Mouse (Mus musculus) cerebellum, postnatal 14 days (tissue): Measurements from ENCODE around the gene Tmem69.

Experiments used
- DNase-seq, 2 experiments: peaks; one replicate each; pipeline ENCODE4 v3.0.0; 2021; ENCODE audit warnings: mixed read lengths in 2 of 2

The Tmem69 gene

DNA sequence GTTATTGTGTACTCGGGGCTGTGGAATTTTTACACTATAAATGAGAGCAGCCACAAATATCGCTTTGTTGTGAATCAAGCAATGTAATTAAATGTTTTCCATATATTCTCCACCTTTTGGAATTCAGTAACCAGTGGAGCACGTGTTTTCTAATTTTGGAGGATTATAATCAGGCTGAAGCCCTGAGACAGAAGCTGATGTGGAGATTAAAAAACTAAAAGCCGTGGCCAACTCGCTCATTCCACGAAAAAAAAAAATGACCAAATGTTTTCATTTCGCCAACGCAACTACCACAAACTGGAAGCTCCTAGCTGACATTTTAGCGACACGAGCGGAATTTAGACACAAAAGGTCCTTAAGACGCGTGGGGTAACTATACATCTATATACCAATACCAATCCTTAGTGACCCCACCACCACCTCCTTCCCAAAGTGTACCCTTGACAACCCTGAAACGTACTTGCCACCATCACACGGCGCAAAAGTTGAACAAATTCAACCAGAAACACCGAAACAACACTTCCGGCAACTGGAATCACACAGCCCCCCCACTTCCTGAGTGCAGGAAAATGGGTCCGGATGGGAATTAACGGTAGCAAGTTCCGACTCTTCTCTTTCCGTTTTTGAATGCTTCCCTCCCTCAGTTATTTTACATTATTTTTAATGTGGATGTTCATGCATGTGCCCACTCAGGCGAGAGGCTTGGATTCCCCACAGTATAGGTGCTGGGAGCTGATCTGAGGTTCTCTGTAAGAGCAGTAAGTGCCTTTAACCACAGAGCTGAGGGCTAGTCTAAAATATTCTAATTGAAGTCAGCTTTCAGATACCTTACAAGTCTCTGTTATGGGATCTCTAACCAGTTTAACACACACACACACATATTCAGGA is at the start of gene Tmem69:
Tmem69 (minus strand) TSS at position 524 of the 888 bp plus-strand sequence.
- peak; percentile 86 to 87 for DNase-seq

DNA sequence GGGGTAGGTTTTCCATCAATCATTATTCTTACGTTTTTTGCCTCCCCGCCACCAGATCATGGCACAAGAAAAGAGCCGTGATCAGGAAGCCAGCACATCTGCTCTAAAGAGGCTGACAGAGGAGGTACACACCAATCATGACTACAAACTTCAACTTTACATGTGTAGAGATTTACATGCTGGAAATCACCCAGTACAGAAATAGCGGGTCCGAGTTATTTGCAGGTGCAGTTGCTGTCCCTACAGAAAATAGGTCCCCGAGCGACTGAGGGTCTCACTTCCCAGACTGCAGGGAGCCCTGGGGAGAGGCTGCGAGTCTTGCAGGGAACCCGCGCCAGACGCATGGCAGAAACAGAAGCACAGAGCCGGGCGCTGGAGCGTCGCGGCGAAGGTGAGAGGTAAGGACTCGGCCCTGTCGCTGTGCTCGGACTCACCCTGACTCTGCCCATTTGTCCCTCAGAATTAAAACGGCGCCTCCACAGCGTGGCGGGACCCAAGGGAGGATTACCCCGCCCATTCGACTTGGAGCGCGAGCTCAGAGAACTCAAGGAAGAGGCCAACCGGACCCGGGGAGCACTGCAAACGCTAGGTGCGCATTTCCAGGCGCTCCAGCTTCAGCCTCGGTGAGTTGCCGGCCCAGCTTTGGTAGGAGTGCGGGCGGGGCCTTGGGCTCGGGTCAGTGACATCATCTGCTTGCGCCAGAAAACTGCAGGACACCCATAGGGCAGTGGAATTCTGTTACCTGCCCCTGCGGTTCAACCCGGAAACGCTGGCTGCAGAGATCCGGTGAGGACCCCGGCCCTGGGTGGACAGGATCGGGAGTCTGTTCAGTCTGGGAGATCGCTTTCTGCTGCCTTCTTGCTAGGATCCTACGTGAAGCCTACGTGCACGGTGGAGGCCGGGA is 41.5 kb upstream of the Tmem69 start:
- DNase-seq: peak; percentile 92 to 94

DNA sequence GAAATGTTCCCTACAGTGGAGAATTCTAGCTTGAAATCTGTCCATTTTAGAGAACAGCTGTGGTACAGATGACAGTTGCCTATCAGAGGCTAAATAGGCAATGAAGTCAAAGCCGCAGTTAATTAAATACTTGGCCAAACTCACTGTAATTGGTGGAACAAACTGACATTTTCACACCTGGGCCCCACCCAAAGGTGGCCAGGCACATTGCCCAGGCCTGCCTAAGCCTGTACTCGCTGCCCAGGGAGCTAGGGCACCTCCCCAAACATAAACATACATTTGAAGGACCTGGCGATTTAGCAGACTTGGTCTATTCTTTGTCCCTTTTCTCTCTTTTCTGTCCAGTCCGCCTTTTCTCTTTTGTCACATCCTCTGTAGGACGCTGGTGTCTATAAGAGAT is 40.6 kb upstream of the Tmem69 start, which contains the start of gene Ccdc17:
Ccdc17 (plus strand) TSS at position 276 of the 400 bp plus-strand sequence.
- DNase-seq: peak; percentile 24 to 28

DNA sequence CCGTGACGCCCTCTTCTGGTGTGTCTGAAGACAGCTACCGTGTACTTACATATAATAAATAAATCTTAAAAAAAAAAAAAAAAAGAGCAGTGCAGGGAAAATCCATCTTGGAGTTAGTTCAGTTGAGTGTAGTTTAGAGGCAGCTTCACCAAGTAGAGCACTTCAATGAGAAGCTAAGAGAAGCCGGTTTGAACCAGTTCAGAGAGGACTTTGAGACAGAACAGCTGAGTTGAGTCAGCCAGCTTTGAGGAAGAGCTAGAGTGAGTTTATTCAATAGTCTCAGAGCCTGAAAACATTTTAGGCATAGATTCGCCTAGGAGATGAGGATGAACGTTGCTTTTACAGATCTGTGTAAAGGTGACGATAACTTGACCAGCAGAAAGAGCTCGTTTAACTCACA is 40.1 kb upstream of the Tmem69 start:
- DNase-seq: no peak

DNA sequence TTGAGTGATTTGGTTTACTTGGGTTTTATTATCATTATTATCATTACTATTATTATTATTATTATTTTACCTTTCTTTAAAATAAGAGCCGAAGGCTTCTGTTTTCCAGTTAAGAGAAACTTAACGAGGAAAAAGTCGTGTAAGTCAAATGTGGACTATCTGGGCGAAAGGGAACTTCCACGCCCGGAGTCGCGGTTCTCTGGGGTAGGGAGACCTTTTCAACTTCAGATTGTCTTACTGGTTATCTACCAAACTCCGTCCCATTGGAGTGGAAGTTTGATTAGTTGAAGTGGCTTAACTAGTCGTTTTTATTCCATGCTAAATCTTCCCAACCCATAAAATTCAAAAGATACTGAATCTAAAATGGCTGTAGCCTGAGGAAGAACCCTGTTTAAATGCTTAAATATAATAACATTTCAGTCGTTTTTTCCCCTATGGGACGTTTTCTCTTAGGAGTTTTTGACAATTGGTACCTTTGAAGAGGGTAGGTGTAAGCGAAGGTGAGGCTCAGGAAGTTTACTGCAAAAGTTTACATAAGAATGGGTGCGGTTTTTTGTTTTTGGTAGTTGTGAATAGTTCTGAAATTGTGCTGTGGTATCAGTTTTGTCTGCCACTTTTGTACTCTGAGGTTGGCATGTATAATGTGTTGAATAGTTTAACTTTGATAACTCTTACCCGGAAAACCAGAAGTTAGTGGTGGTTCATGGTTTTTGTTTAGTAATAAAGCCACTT is 2.6 kb upstream of the Tmem69 start:
- DNase-seq: no peak

DNA sequence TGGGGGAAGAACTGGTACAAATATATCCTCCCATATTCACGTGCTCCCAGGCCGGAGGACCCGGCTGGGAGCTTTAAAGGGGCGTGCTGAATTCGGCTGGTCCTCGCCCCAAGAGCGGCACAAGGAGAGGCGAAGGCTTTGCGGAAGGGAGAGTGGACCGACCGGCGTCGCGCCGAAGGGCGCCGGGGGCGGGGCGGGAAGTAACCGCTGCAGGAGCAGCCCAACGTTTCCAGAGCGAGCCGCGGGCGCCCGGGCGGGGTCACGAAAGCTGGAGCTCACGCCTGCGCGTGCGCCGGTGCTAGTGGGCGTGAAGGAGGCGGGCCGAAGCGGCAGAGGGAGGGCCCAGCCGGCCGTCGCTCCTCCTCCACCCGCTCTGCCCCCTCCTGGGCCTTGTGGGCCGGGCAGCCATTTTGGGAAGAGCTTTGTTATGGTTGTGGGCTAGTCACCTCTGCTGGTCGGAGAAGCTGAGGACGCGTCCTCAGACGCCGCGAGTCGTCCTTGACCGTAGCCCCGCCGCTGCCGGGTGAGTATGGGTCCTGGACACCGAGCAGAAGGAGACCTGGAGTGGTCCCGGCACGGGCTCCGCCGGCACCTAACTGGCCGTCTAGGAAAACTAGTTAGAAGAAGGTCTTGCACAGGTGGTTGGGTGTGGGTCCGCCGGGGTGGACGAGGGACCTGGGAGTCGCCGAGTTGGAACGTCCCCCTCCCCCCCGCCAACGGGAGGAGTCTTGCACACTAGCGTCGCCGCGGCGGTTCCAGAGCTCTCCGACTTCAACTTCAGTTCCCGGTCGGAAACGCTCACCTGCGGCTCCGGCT is 1.8 kb upstream of the Tmem69 start, which contains the start of gene Gpbp1l1:
Gpbp1l1 (plus strand) TSS at position 353 of the 816 bp plus-strand sequence.
- peak; percentile 97 to 98 for DNase-seq

DNA sequence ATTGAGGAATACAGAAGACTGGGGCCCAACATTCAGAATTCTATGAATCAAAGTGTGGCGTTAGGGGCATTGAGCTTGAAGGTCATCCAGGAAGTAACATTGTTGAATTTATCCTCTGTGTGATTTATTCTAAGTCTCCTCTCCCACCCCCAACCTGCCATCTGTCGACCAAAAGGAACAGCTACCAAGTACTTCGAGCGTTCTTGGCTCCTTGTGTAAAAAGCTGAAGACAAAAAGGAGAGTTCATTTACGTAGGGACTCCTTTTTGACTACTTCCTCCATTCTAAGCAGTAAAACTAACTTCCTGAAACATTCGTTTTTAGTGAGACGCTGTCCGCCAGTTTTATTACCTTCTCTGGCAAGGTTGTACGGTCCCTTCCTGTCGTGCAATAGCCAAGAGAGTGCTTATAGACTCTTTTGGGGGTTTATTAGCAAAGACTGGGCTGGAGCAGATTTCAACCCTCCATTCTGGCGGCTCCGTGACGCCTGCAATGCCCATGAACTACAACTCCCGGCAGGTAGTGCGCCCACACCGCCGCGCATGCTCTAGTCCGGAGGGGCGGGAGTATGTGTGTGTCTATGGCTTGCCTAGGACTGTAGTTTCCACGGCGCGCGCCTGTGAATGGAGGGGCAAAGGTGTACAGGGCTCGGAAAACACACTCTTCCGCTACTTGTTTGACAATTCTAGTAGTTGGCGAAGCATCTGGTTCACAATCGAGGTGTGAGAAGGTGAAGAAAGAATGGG is 997 bp upstream of the Tmem69 start:
- peak; percentile 94 to 95 for DNase-seq

DNA sequence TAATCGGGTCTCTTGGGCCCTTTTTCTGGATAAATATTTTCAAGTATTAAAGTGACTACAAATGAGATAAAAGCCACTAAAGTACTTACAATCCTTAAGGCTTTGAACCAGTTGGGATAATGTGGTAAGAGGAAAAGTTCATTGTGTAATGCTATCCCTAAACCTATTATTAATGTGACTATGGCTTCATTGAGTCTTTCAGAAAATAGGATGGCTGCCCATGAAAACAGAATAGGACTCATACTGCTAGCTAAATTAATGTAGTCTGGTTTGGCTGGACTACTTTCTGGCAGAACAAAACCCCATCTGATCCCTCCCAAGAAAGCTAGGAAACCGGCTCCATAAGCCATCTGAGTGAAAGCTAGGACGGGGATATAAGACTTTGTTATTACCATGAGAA is 2.7 kb downstream of the Tmem69 start:
- no peak for DNase-seq

DNA sequence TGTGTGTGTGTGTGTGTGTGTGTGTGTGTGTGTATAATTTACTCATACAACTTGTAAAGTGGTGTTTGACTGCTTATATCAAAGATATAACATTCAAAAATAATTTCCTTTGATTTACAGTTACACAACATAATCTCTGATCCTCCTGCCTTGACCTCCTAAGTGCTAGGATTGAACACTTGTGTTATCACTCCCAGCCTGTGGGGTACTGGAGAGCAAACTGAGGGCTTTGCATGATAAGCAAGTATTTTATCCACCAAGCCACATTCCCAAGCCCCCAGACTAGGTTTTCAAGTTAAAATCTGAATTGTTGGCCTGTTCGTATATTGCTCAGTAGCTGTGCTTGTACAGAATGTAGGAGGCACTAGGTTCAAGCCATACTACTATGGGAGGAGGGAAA is 5.3 kb downstream of the Tmem69 start:
- DNase-seq: no peak

DNA sequence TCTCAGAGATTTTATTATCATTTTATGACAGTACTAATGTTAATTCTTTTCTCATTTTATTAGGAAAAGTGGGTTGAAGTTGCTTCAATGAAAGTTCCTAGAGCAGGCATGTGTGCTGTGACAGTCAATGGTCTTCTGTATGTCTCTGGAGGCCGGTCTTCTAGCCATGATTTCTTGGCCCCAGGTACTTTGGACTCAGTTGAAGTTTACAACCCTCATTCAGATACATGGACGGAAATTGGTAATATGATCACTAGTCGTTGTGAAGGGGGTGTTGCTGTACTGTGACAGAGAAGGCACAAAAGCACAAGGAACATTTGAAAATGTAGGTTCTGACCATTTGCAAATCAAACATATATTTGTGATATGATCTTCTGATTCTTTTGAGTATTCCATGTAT is 18.0 kb downstream of the Tmem69 start:
- DNase-seq: no peak

DNA sequence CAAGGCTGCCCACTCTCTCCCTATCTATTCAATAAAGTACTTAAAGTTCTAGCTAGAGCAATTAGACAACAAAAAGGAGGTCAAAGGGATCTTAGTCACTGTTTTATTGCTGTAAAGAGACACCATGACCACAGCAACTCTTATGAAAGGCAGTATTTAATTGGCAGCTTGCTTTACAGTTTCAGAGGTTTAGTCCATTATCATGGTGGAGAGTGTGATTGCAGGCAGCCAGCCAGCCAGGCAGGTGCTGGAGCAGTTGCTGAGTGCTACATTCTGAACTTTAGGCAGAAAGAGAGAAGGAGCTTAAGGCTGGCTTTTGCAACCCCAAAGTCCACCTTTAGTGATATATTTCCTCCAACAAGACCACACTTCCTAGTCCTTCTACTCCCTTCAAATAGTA is 19.4 kb downstream of the Tmem69 start:
- no peak for DNase-seq

DNA sequence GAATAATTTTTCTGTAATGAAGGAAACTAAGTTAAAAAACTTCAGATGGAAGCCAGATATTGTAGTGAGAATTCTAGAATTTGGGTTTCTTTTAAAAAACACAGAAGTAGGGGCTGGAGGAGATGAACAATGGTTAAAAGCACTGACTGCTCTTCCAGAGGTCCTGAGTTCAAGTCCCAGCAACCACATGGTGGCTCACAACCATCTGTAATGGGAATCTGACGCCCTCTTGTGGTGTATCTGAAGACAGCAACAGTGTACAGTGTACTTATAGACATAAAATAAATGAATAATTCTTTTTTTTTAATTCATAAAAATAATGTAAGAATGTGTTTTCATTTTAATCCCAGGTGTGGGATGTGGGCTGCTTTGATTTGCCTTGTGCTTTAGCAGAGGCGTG is 24.6 kb downstream of the Tmem69 start:
- DNase-seq: no peak

DNA sequence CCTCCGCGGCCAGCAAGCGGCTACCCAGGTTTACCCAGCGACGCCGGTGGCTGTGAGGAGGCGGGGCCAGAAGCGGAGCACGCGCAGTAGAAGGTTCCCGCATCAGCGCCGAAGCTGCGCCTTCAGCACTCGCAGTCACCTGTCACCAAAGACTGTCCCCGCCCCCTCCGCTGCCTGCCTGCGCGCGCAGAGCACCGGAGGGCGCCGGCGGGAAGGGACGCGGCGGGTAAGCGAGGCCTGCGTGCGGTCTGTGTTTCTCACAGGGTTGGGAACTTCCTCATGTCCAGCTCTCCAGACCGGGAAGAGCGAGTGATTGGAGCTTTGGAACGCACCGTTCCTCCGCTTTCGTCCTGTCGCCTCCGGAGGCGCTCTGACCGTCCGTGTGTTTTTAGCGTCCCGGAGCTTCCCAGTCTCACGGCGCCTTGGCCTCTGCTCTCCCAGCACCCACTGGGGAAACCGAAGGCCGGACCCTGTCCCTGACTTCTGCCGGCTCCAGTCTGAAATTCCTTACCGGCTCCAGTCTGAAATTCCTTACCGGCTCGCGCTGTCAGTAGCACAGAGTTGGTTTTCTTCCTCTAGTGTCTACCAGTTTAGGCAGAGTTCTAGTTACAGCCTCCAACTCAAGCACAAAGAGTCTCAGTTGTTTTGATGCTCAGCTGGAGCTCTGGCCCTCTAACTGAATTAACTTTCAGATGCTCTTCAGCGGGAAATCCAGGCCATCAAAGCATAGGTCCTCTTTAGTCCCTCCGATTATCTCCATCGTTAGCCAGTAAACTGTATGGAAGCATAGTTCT is 48.1 kb downstream of the Tmem69 start, which contains the start of gene Ipp:
Ipp (plus strand) TSS at position 125 of the 794 bp plus-strand sequence.
- peak; percentile 97 to 98 for DNase-seq

DNA sequence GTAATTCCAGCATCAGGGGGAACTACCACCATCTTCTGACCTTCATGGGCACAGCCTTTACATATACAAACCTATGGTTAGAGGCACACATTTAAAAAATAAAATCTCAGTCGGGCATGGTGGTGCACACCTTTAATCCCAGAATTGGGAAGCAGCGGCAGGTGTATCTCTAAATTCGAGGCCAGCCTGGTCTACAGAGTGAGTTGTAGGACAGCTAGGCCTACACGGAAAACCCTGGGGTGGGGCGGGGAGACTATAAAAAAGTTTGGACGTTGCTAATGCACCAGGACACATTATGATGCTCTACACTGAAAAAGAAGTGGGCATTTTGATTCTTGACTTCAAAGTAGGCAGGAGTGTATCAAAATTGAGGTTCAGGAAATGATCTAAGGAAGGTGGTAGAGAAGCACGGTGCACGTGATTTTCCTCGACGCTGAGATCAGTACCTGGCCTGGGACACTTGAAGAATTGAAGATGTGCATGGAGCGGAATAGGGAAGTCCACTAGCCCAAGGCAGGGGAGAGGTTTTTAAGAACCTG is 48.8 kb downstream of the Tmem69 start:
- DNase-seq: peak in 1 of 2 experiments; percentile 30
